Mouse (Mus musculus) kidney, postnatal 25 days (tissue): ENCODE data around the gene Lama2.
"Not testable (repeated sequence)": the region's sequence is repeated elsewhere in the genome, so short reads cannot be mapped to it uniquely, and the experiment has no call there.

ENCODE experiments used
- DNase-seq, 2 experiments: peaks; one replicate each; pipeline ENCODE4 v3.0.0; 2021; ENCODE audit warnings: mixed read lengths in 2 of 2

The Lama2 gene

DNA sequence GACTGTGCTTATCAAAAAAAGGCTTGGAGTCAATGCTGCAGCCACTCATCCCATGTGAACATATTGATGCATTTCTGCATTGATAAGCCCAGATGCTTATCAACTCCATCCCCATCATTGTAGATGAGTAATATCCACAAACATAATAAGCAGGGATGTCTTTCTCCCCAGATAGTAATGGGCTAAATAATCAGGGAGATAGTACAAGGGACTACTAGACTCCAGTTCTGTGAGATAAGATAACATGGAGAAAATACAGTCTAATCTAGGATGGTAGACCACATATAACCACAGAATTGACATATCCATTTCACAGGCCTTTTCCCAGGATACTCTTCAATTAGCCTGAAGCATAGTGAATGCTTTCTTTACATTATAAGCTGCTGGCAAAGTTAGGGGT is 622.9 kb downstream of the Lama2 start:
- DNase-seq: no peak

DNA sequence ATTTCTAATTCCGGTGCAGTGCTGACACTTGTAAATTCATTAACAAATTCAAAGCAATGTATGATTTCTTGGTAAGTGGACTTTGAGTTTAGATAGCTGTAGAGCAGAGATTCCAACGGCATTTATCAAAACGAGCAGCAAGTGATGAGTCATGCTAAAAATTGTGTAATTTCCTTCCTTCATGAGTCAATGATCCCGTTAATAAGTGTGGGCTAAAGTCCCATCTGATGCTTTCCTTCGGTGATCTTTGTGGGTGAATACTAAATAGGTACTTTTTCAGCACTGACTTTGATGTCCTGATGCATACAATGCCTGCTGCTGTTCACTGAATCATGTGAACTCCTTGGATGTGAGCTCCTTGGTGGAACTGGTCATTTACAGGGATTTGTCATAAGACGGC is 623.6 kb downstream of the Lama2 start:
- no peak for DNase-seq

DNA sequence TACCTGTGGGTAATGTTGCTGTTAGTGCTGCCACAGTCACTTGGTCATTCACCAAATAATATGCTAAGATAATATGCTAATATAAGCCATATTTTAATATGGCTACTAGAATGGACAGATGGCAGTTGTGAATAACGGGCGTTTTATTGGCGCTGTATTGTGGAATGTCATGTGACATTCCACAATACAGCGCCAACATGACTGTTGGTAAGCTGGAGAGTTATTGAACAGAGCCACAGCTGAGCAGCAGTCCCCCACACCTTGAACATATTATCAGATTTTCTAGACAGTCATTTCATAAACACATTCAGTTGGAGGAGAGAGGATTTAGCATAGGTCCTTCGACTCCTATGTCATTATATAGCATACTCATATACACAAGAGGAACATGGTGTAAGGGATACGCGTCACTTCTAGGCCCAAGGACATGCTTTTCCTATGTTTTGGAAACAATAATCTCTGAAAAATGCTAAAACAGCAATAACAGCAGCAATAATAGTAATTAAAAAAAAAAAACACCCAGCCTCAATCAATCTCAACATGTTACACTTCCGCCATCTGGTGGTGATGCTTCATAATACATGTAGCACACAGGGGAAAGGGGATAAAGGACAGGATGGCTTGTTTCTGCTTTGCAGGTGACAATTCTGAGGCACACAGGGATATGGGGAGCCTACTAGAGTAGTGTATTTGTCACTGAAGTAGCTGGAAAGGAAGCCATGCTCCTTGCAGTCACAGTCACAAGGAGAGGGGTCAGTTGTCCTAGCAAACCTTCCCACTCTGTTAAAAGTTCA is 624.2 kb downstream of the Lama2 start:
- DNase-seq: peak; percentile 54 to 77

DNA sequence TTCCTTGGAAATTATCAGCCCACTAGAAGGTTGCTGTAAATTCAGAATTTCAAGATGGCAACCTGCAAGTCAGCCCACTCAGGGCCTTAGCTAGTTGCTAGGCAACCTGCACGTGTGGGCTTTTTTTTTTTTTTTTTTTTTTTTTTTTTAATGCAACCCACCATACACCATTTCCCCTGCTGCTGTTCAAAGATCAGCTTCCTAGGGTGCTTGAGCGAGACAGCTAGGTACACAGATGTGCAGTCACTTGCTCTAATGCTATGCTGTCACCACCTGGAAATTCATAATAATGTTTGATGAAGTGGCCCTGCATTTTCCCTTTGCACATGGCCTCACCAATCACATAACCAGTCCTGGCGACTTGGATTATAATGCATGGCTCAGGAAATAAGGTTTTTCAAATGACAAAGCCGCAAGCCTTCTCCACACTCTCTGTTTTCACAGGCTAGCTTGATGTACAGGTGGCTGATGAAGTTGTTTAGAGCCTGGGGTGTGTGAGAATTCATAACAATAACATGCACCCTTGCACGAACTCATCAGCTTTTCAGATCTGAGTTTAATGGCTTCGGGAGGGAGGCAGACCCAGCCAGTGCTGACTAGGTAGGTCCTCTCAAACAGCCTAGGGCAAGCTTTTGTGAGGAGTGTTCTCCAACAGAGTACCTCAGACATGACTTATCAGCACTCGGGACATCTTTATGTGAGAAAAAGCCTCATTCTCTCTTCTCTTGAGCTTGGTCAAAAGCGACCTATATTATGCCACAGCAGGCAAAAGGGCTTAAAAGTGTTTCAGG is 625.4 kb downstream of the Lama2 start:
- DNase-seq: no peak

DNA sequence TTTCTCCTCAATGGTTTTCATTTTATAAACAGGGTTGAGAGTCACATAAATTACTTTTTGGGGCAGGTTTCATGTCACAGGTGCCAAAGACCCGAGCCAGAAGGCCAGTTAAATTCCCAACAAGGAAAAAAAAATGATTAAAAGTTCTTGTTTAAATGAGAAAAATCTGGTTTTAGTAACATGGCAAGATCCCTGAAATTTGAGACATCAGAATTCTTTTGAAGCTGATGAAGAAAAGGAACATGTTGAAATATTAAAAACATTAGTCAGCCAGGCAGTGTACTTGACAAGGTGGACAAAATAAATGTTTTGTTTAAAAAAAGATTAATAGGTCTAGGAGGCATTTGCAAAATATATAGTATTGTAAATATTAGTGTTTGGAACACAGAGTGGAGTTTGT is 634.1 kb downstream of the Lama2 start:
- DNase-seq: no peak

DNA sequence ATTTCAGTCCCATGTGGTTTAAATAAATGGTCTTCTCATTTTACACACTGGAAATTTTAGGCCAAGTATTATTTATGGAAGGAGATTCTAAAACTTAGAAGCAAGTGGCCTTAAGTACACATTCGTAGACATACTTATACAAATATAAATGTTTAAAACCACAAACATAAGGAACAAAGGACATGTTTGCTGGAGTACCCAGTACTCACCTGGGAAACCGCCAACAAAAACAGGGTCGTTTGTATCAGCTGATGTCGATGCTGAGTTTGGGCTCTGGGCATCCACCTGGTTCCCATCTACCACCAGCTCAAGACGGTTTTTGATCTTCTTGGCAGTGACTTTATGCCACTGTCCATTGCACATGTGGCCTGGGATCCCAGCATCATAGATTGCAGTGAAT is 635.5 kb downstream of the Lama2 start:
- DNase-seq: not testable (repeated sequence)

DNA sequence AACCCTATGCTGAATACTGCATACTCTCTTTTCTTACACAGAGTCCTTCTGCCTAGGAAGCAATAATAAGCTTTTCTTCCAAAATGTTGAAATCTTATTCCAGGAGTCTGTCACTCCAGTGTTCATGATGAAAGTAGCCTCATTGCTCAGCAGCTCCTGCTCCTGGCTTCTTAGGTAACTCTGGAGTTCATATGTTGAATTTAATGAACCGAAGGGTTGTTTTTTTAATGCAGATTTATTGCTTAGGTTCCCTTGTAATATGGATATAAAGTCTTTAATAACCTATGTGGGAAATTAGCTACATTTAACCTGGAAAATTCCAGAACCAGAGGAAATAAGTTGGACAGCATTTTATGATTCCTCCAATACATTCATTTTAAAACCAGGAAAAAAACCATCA is 636.0 kb downstream of the Lama2 start:
- DNase-seq: no peak

DNA sequence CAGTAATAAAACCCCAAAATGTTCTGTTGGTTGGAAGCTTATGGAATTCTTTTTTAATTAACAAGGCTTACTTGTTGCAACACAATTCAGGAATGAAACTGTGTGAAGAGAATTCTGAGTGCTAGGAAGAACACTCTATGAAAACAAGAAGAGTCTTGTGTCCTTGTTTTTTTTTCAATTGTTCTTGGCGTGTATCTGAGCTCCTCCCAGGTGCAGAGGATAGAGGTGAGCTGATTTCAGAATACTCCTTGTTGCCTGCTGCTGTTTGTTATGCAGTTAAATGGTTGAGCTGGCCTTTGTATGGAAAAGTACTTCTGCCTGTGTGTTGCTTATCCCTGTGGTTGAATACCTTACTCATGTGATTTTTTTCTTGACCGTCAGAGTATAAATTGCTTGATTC is 636.9 kb downstream of the Lama2 start:
- no peak for DNase-seq

DNA sequence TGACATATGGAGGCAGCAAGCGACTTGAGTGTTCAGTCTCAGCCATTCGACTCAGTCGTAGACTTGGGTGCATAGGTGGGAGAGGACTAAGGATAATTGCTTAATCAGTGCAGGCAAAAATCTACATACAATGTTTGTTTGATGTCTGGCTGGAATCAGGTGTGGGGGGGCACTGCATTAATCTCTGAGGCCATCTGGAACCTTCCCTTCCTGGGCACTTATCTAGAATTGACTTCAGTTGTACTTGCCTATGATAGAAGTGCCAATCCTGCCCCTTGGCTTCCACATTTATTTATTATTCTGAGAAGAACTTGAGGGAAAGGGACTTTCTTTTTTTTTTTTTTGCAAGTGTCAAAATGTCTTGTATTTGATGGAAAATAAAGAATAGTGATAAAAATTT is 644.2 kb downstream of the Lama2 start:
- no peak for DNase-seq

DNA sequence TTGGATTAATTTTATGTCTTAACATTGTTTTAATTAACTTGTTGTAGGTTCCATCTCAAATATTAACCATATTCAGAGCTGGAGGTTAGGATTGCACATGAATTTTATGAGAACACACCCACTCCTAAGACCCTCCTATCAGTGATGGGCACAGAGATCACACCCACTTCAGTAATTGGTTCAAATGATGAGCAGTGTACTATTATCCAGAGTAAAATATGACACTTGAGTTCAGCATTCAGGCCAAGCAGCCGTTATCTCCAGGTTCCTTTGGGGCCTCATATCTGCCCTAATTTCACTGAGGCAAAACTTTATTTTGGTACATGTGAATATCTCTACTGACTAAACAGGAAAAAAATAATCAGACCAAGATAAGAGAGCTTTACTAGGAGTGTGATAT is 645.3 kb downstream of the Lama2 start:
- no peak for DNase-seq

DNA sequence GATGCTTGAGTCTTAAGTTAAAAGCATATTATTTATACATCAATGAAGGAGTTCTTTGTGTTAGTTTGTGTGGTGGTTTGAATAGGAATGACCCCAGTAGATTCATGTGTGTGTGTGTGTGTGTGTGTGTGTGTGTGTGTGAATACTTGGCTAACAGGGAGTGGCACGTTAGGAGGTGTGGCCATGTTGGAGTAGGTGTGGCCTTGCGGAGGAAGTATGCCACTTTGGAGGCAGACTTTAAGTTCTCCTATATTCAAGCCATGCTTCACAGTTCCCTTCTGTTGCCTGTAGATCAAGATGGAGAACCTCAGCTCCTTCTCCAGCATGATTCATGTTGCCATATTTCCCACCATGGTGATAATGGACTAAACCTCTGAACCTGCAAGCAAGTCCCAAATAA is 646.0 kb downstream of the Lama2 start:
- DNase-seq: no peak

DNA sequence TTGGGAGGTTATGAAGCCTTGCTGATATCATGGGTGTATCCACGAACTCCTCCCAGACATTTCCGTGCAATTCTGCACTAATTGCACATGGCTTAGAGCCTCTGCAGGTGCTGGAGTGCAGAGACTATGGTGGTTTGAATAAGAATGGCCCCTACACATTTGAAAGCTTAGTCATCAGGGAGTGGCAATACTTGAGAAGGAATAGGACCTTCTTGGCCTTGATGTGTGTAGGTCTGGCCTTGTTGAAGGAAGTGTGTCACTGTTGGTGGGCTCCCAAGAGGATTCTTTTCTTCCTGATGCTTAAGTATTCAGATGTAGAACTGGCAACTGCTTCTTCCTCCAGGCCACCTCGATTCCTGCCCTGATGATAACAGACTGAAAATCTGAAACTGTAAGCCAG is 661.0 kb downstream of the Lama2 start:
- no peak for DNase-seq

DNA sequence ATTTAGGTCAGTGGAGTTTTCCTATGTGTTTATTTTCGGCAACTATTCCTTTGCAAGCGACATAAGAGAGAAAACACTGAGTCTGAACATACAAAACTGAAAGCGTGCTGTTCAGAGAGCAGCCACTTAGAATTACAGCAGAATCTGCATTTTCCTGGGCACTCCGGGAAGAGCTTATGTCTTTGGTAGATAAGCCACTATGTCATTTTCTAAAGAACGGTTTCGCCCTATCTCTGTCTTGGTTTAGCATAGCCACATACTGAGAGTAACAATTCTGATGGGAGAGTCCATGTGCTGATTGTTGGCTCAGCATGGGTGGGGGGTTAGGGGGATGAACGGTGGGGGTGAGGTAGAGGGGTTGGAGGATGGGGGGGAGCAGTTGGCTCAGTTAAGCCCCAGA is 669.1 kb downstream of the Lama2 start:
- no peak for DNase-seq

DNA sequence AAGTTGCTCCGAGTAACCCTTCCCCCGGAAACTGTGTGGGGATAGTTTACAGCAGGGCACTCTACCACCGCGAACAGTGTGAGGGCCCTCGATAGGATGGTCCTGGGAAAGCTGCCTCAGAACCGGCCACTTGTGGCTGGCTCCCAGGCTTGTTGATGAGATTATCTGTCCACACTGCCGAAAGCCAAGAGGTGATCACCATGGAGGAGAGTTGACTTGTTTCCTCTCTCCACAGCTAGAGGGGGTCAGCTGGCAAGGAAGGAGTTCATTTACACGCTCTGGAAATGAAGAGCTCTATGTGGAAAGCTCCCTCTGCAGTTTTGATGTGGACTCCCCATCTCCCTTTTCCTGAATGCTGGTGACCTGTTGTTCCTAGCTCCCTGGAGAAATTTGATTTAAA is 669.9 kb downstream of the Lama2 start:
- no peak for DNase-seq

DNA sequence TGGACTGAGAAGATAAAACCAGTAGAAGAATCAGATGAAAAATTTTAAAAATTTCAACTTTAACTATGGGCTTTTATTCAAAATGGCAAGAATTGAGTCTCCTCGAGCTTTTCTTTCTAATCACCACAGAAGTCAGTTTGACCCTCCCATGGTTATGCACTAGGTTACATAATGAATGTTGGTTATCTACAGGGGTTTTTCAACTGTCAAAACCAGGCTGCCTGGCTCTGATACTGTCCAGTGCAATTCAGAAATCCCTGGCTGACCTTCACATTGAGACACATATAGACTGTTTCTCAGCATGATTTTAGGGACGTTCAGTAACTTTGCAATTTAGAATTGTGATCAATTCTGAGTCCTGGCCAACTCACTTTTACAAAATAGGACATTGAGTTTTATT is 671.2 kb downstream of the Lama2 start:
- DNase-seq: no peak

DNA sequence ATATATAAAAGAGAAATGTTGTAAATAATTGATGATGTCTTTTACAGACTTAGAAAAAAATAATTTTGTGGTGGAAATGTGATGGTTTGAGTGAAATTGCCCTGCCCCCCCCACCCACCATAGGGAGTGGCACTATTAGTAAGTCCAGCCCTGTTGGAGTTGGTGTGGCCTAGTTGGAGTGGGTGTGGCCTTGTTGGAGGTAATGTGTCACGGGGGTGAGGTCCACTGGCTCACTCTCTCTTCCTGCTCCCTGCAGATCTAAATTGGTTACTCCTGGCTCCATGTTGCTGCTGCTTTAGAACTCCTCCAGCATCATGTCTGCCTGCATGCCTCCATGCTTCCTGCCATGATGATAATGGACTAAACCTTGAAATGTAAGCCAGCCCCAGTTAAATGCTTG is 680.0 kb downstream of the Lama2 start:
- DNase-seq: no peak

DNA sequence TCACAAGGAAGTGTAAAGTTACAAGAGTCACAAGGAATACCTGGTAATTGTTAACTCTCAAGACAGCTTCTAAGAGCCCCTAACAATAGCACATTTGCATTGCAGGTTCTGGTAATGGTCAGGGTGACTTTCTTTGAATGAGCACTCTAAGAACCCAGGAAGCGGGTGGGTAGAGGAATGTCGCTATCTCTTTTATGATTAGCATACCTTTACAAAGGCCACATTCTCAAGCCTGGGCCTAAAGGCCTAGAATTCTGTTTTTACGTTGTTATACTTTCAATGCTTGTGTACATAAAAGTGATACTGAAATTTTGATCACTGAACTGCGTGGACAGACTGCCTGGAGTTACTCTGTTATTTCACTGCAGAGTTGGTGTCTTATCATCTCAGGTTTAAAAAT is 681.1 kb downstream of the Lama2 start:
- not testable (repeated sequence) for DNase-seq

DNA sequence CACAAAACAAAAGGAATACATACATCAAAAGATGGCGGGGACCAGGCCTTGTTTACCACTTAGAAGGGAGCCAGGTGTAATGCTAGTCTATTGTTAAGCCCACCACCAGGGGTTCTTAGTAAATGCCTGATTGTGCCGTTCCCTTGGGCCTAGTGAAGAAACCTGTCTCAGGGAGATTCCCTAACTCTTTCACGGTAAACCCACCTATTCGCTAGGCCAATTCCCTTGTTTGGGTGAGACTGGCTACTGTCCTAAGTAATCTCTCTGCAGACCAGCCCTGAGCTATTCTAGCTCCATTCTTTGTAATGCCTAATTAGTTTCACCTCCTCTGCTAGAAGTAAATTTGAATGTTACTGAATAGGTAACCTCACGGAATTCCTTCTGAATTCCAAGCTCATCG is 683.5 kb downstream of the Lama2 start:
- not testable (repeated sequence) for DNase-seq
